Mouse (Mus musculus) splenic B cell, adult 2 months (primary cell): ENCODE data around the gene Ptpre.
"Not testable (repeated sequence)": the region's sequence is repeated elsewhere in the genome, so short reads cannot be mapped to it uniquely, and the experiment has no call there.

ENCODE experiments used
- DNase-seq: peaks from one replicate; pipeline ENCODE4 v3.0.0-alpha.2; 2011; ENCODE audit warnings: low read depth, low spot score
- H3K27me3 ChIP-seq: 2 replicates; pipeline ENCODE4 v1.6.1; 2012; ENCODE audit warnings: mild to moderate bottlenecking, low read length, moderate library complexity, mixed read lengths; ENCODE audit not compliant: control insufficient read depth, poor library complexity, insufficient read depth, severe bottlenecking
- H3K36me3 ChIP-seq: 2 replicates; pipeline ENCODE4 v1.6.1; 2012; ENCODE audit warnings: mild to moderate bottlenecking, low read length, moderate library complexity, mixed read lengths; ENCODE audit not compliant: control insufficient read depth, poor library complexity, insufficient read depth, severe bottlenecking

The Ptpre gene

DNA sequence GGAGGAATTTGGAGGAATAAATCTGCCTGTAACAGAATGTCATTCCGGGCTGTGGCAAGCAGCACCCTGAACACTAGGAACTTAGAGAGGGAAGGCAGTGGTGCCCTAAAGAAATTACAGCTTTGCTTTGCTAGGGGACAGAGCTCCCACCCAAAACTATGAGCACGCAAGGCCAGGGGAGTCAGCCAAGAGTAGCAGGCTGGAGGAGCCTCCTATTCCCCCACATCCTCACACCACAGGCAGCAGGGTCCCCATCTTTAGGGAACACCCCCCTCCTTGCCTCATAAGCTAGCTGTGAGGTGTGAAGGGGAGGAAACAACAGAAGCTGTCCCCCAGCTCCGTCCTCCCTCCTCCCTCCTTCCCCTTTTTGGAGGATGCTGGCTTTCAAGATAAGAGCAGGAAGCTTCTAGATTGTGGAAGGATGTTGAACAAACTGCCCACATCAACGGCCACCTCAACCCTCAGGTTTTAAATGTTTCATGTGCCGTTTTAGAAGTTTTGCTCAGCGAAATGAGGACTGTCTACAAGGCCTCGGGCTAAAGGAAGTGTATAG lies 61.1 kb downstream of the Ptpre start:
- peak; percentile 30 for DNase-seq
- H3K27me3 ChIP-seq: no peaks in the 10 kb centered on the region
- no peaks in the 10 kb centered on the region for H3K36me3 ChIP-seq

DNA sequence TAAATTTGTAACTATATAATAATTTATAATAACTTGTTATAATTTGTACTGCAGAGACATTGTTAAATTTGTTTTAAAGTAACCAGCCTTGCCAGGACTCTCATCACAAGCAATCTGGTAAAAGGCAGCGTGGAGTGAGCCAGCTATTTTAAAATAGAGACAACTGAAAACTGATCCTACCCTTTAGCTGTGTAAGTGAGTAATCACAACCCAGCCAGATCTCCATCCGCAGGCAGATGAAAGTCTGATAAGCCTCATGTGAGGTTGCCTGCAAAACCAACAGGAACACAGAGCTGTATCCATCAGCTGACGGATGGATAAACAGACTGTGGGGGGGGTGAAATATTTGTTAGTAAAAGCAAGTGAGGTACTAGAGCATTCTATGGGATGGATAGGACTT lies 62.8 kb downstream of the Ptpre start:
- Histone ChIP-seq H3K27me3 (no peaks in the 10 kb centered on the region), H3K36me3 (no peaks in the 10 kb centered on the region)
- no peak for DNase-seq

DNA sequence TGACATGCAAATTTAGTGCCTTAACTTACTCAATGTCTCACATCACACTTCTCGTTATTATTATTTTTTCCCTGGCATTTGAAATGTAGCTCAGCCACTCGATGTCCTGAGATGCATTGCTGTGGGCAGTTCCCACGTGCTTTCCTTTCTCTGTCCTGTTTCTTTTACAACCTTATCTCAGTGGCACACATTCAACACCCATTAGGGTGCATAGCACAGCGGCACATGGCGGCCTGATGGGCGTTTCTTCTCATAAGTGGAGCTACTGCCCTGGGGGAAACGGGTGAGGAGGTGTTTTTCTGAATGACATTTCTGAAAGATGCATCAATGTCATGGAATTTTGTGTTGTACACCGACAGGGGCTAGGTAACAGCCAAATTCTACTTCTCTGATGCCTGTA lies 64.3 kb downstream of the Ptpre start:
- DNase-seq: no peak
- Histone ChIP-seq H3K36me3 (no peaks in the 10 kb centered on the region), H3K27me3 (no peaks in the 10 kb centered on the region)

DNA sequence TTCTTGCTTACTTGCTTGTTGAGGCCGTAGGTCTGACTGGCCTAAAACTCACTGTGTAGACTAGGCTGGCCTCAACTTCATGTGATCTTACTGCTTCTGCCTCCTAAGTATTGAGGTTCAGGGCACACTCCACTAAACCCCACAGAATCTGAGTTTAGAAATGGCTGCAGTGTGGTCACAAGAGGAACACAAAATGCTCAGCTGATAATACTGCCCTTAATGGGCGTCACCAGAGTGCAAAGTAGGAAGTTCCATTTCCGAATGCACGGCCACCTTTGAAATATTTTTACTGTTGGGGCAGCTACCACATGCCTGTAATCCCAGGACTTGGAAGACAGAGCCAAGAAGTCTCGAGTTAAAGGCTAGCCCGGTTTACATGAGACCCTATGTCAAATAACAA lies 65.0 kb downstream of the Ptpre start:
- no peaks in the 10 kb centered on the region for H3K36me3 ChIP-seq
- no peaks in the 10 kb centered on the region for H3K27me3 ChIP-seq
- no peak for DNase-seq

DNA sequence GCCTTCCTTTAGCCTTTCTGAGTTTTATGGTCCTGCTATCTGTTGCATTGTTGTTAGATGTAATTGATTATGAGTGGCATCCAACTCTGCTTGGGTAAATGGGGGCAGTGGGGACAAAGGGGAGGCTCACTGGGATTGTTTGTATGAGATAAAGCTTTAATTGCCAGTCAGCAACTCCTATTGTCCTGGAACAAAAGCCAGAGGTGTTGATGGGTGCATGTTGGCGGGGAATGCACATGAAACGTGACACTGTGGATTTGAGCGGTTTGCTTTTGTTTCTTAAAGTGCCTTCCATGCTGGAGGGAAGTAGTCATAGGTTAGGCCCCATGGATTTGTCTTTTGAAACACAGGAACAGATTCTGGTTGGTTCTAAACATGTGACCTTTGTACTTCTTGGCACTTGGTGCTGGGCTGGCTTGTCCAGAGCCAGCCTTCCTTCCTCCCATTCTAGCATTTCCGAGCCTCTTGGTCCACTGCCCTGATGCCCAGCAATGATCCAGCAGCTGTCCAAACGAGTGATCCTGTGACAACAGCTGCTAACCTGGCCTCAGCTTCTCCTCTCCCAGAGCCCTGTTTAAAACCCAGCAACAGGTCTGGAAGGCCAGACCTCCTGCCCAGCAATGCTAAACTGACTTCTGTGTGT lies 65.7 kb downstream of the Ptpre start:
- Histone ChIP-seq H3K36me3 (no peaks in the 10 kb centered on the region), H3K27me3 (no peaks in the 10 kb centered on the region)
- DNase-seq: no peak

DNA sequence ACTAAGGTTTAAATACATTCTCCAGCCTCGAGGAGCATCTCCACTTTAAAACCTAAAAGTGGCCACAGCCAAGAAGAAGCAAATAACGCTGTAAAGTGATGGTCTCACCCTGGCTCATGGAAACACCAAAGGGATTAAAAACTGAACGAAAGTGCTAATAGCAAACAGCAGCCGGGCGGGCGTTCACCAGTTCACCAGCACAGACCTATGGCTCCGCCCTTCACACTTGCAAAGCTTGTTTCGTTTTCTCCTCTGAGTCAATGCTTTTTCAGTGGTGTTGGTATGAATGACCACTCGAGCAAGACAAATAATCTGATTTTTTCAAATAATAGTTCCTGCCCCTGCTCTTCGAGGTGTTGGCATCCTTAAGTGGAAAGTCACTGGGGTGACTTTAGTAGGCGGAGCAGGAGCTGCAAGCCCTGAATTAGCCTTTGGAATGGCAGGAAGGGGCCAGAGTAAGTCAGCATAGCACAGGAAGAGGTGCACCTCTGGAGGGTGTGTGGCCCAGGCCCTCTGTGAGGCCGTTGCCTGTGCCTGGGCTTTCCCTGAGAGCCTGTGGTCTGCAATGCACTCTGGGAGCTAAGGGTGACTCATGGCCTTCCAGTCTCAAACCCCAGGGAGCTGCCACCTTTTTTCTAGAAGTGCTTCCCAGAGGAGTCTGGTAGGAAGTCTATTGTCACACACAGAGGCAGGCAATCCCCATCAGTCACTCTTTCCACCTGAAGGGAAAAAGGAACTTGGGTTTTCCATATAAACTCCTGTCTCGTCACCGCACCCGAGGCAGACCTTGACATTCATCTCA lies 67.9 kb downstream of the Ptpre start:
- H3K36me3 ChIP-seq: no peaks in the 10 kb centered on the region
- DNase-seq: peak; percentile 29
- no peaks in the 10 kb centered on the region for H3K27me3 ChIP-seq

DNA sequence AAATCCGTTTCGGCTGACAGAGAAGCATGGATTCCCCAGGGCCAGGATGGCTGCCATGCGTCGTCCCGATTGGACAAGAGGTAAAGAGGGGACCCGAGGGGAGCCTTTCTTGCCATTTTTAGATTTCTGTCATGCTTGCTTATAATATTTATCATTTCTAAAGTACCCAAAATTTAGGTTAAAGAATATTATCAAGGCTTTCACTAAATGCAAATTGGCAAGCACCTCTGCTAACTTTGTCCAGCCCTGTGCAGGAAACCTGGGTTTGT lies 68.5 kb downstream of the Ptpre start:
- no peaks in the 10 kb centered on the region for H3K36me3 ChIP-seq
- DNase-seq: no peak
- no peaks in the 10 kb centered on the region for H3K27me3 ChIP-seq

DNA sequence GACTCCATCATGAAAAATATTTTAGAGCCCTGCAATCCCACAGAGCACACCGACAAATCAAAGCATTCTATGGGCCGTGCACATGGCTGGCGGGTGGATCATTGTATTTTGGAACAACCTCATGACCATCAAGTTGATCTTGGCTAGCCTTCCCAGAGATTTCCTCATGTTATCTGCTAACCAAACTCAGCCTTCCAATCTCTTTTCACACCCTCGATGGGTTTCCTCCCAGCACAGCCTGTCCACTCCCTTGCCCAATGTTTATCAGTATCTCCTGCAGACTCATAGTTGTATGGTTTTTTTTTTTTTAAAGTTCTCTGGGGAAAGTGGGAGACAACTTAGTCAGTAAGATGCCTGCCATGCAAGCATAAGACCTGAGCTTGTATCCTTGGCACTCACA lies 70.9 kb downstream of the Ptpre start:
- no peak for DNase-seq
- H3K36me3 ChIP-seq: no peaks in the 10 kb centered on the region
- H3K27me3 ChIP-seq: no peaks in the 10 kb centered on the region

DNA sequence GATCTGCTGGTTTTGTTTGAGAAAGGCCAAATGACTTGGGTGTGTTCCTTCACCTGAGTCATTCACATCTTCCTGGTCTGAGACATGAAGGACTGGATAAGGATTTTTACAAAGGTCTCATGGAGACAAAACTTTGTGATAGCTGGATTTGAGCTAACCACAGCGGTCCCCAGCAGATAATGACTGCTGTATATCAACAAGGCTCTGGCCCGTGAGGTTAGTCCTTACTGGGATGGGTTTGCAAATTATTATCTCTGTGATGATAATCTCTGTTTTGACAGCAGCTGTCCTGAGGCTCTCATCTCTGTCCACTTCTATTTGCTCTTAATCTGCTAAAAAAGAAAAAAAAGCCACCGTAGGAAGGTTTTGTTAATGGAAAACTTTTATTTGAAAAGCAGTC lies 71.7 kb downstream of the Ptpre start:
- Histone ChIP-seq H3K36me3 (no peaks in the 10 kb centered on the region), H3K27me3 (no peaks in the 10 kb centered on the region)
- DNase-seq: no peak

DNA sequence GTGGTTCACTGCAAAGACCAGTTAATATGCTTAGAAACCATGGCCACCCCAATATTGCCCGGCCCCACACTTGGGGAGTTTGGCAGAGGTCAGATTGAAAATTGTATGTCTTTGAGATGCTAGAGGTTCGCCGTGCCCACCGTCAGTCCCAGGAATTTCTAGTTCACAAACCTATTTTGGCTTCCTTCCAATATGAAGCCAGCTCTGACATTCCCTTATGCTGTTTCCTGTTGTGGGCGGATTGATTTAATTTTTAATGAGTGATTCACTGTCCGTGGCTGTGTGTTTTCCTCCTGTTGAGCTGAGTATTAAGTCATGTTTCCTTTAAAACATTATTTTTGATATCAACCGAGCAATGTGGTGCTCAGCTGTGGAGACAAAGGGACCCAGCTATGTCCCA lies 72.4 kb downstream of the Ptpre start:
- H3K27me3 ChIP-seq: no peaks in the 10 kb centered on the region
- no peak for DNase-seq
- H3K36me3 ChIP-seq: no peaks in the 10 kb centered on the region

DNA sequence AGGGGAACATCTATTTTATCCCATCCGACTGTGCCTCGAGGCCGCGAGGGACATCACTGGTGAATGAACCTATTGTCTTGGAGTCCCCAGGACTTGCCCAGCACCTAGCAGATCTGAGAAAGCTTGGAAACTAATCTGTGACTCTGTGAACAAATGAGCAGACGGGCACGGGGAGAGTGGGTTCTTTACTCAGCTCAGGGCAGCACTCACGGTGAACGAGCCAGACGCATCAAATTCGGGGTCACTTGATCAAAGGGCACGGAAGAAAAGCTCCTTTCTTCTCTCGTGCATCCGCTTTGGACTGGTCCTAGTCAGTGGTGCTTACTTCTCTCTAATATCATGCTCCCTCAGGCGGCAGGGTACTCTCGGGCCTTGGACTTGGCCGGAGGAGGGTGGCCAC lies 75.0 kb downstream of the Ptpre start:
- no peak for DNase-seq
- H3K36me3 ChIP-seq: no peaks in the 10 kb centered on the region
- no peaks in the 10 kb centered on the region for H3K27me3 ChIP-seq

DNA sequence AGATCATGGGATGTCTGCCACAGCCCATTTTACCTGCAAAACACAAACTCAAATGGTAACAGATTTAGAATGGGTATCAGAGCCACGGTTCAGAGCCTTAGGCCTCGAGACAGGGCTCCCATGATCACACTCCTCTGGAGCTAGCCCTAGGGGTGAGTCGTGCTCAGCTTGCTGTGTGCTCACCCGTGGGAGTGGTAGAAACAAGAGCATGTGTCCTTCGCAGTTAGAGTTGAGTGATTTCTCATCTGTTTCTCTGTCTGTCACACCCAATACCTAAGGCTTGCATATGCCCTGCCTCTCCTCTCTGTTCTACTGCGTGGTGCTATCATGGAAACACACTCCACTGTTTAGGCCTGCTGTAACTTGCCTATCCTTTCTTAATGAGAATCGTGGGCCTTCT lies 75.5 kb downstream of the Ptpre start:
- no peaks in the 10 kb centered on the region for H3K27me3 ChIP-seq
- H3K36me3 ChIP-seq: no peaks in the 10 kb centered on the region
- no peak for DNase-seq

DNA sequence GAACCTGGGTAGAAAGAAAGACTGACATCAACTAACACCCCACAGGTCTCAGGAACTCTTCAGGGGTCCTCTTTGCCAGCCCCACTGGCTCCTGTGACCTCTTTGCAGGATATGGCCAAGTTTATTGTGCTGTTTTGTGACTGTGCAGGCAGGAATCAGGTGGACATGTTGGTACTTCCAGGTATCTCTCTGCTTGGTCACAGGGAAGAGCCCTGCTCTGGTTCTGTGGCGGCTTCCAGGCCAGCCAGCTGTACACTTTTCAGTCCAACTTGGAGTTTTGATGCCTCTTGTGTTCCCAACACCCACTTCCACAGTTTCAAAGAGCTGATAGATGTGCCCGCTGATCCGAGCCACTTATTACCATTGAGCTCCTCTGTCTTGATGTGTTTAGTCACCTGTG lies 76.1 kb downstream of the Ptpre start:
- DNase-seq: no peak
- Histone ChIP-seq H3K36me3 (no peaks in the 10 kb centered on the region), H3K27me3 (no peaks in the 10 kb centered on the region)

DNA sequence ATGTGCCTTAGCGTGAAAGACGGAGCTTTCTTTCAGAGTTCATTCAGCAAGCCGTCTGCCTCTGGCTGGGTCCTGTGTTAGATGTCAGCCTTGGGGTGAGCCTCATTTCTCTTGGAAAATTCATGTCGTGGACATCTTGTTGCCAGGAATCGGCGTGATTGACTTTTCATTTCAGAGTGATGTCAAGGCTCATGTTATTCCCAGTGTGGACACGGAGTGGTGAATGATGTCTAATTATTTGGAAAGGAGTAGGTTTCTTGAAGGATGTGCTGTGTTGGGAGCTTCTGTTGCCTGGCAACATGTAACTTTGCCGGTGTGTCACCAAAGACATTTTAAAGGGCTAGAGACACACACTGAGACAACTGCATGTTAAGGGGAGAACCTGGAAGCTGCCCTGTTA lies 77.6 kb downstream of the Ptpre start:
- Histone ChIP-seq H3K36me3 (no peaks in the 10 kb centered on the region), H3K27me3 (no peaks in the 10 kb centered on the region)
- DNase-seq: no peak

DNA sequence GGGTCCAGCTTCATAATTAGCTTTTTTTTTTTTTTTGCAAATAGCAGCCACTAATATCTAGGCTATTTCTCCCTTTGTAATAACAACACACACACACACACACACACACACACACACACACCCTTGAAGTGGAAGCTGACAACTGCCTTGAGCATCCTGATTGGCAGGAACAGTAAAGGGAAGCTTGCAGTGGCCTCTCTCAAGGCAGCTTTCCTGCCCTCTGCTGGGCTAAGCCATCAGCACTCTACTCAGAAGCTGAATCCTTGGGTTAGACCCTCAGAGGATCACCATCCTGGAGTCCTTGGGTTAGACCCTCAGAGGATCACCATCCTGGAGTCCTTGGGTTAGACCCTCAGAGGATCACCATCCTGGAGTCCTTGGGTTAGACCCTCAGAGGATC lies 79.2 kb downstream of the Ptpre start:
- DNase-seq, H3K36me3 ChIP-seq, H3K27me3 ChIP-seq: not testable (repeated sequence)

DNA sequence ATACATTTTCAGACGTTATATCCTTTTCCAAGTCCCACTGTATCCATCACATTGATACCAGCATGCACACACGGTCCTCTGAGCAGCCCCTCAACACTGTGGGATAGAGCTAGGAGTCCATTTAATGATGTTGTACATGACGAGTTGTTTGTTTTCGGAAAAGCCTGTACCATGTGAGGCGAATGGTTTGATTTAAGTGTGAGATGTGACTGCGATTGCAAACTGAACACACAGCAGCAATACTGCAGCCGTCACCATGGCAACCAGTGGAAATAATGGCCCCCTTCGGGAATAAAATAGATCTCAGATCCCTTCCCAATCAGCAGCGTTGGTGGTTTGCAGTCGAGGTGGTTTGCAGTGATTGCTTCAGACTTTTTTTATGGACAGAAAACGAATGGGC lies 80.5 kb downstream of the Ptpre start:
- no peaks in the 10 kb centered on the region for H3K36me3 ChIP-seq
- no peaks in the 10 kb centered on the region for H3K27me3 ChIP-seq
- no peak for DNase-seq
